Mouse (Mus musculus) embryonic stem cell, embryonic (primary cell): ENCODE results near the gene Snx32.

Experiments
- CTCF ChIA-PET, 4 experiments: fragments of 300-600 bp in 2 of 4; fragments of 350-600 bp in 2 of 4; sonication (Branson Sonifier 250); formaldehyde crosslinking; loops; one replicate each; lab custom pipeline; 2022; ENCODE audit warnings: inconsistent platforms in 2 of 4; lab: Charles Lee
- POLR2A ChIA-PET, 4 experiments: fragments of 300-600 bp in 2 of 4; fragments of 350-600 bp in 2 of 4; sonication (Branson Sonifier 250); formaldehyde crosslinking; loops; one replicate each; lab custom pipeline; 2022; ENCODE audit warnings: antibody characterized with exemption in 4 of 4, inconsistent platforms in 1 of 4; lab: Charles Lee

Snx32 gene

DNA sequence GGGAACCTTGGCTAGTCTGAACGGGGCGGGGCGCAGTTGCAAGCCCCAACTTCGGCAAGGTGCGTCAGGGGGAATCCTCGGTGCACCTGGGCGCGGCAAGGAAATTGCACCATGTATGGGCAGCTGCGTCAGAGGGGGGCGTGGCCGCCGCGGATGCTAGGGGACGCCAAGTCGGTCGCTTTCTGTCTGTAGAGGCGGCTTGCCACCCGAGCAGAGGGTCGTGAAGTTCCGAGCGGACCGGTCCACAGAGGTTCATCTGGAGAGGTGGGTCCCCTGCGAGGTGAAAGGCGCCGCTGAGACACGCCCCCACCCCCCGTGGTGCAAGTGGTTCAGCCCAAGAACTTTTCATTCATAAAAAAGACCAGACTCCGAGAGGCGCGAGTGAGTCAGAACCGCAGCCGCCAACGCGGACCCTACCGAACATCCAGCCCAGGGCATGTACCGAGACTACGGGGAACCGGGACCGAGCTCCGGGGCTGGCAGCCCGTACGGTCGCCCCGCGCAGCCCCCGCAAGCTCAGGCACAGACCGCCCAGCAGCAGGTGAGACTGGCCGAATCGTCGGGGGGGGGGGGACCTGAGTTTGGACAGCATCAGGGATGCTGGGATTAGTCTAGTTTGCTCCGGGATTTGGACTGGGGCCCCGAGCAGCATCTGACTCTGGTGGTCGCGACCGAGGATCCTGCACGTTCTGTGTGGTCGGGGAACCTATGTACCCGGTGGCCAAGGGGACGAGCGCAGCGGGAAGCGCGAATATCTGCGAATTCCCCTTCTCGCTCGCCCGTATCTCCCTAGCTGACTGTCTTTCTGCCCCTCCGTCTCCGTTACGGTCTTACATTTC is 62.6 kb downstream of the Snx32 start, which contains the start of gene Fosl1:
Gene Fosl1, plus strand, starts transcription at position 33 of the 839 bp plus-strand sequence.
- POLR2A ChIA-PET: interaction anchor here (0.6 to 5.7 kb wide), 23 partner anchors 9 to 398 kb away, joined by 3 to 44 read pairs (median 4); partner anchors contain the start of genes Ccdc85b (in 3 of the 4), Drap1 (in 3 of the 4), Cfl1 (in 2 of the 4) and Fibp (in 2 of the 4)
- CTCF ChIA-PET: interaction anchor here (0.6 to 3.0 kb wide), 10 partner anchors 9 to 324 kb away, joined by 3 to 13 read pairs (median 4); partner anchors contain the start of genes Ap5b1 (in 1 of the 4), Ccdc85b (in 1 of the 4) and Scyl1 (in 1 of the 4)

DNA sequence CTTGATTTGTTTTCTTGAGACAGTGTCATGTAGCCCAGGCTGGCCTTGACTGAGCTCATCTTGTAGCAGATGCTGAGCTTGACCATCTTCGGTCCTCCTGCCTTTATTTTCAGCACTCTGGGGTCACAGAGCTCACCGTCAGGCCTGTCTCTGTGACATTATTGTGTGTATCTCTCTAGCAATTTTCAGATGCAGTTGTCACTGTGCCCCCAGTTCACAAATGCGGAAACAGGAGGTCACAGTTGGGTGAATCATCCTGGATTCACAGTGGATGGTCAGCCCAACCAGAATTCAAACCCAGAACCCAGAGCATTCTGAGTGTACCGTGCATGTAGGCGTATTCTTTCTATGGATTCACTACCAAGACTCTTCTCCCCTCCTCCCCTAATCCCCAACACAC is 64.6 kb downstream of the Snx32 start:
- CTCF ChIA-PET: interaction anchor here in 1 of 4 experiments (0.5 kb wide), 1 partner anchor 121 kb away, joined by 3 read pairs; no protein-coding TSS in a partner anchor
- POLR2A ChIA-PET: interaction anchor here in 3 of 4 experiments (0.6 to 5.7 kb wide), 10 partner anchors 9 to 896 kb away, joined by 3 to 44 read pairs (median 4); partner anchors contain the start of genes Ccdc85b (in 2 of the 3), AI837181 (in 1 of the 3), Drap1 (in 1 of the 3) and Mus81 (in 1 of the 3)

DNA sequence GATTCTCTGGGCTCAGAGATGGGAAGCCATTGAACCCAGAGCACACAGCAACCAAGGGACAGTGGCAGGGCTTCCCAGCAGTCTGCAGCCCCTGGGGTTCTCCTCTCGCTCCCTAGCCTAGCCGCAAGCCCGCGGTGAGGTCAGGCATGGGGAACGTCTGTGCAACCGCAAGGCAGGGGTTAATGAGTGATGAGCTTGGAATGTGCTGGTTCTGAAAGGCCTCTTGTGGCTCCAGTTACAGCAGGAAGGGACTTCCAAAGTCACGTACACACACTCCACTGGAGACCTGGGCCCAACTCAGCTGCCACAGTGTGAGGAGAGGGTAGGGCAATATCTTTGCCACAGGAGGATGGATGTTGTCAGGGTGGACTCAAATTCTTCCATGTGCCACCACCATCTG is 65.4 kb downstream of the Snx32 start:
- CTCF ChIA-PET: interaction anchor here in 1 of 4 experiments (0.5 kb wide), 1 partner anchor 120 kb away, joined by 3 read pairs; no protein-coding TSS in a partner anchor
- POLR2A ChIA-PET: interaction anchor here in 2 of 4 experiments (0.6 to 5.7 kb wide), 7 partner anchors 11 to 897 kb away, joined by 3 to 44 read pairs (median 6); partner anchors contain the start of genes Ccdc85b (in 2 of the 2), AI837181 (in 1 of the 2) and Drap1 (in 1 of the 2)

DNA sequence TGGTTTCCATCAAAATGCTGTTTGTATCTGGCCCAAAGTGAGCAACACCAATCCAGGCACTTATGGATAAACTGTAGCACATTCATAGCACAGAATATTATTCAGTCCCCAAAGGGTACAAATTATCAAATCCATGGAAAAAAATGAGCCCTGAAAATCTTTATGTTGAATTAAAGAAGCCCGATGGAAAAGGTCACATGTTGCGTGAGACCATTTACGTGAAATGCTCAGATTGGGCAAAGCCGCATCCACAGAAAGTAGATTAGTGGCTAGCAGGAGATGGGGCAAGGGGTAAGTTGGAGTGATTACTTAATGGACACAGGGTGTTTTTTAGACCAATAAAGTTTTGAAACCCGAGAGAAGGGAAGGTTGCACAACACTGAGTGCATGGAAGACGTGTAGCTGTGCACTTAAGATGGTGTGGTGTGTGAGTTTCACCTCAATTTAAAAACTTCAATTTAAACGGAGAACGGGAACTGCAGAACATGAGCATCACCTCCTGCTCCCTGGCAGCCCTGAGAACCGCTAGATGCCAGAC is 65.9 kb downstream of the Snx32 start:
- CTCF ChIA-PET: no interaction called here
- POLR2A ChIA-PET: interaction anchor here in 2 of 4 experiments (0.7 to 5.7 kb wide), 4 partner anchors 11 to 12 kb away, joined by 3 to 44 read pairs (median 20); partner anchors contain the start of gene Ccdc85b (in 2 of the 2)
